Mouse (Mus musculus) neural tube, embryonic 14.5 days (tissue): ENCODE results near the gene Lrrc74a. TPM values are rescaled to one million over a fixed set of nuclear protein-coding genes. Genes with fewer than 3 reads are reported as not detected.

ENCODE experiments used
- ATAC-seq: fragments of 200-750 bp; cut with Nextera tagmentation; 2 replicates; pipeline ENCODE4 v1.8.0; 2017; ENCODE audit warnings: low read depth, mild to moderate bottlenecking, moderate TSS enrichment, moderate library complexity
- H3K27ac ChIP-seq: fragments of 300-500 bp; sonication (generic); 2 replicates; pipeline ENCODE4 v1.5.1; 2014; ENCODE audit warnings: low read depth, mild to moderate bottlenecking, control low read depth, low read length, moderate library complexity, mixed read lengths
- H3K27me3 ChIP-seq: fragments of 300-500 bp; sonication (generic); 2 replicates; pipeline ENCODE4 v1.6.1; 2014; ENCODE audit warnings: low read length; ENCODE audit not compliant: control insufficient read depth, insufficient read depth
- H3K36me3 ChIP-seq: fragments of 300-500 bp; sonication (generic); 2 replicates; pipeline ENCODE4 v1.6.1; 2014; ENCODE audit warnings: low read length, mixed read lengths; ENCODE audit not compliant: control insufficient read depth, insufficient read depth
- H3K4me1 ChIP-seq: fragments of 300-500 bp; sonication (generic); 2 replicates; pipeline ENCODE4 v1.6.1; 2014; ENCODE audit warnings: low read length; ENCODE audit not compliant: control insufficient read depth, insufficient read depth
- H3K4me2 ChIP-seq: fragments of 300-500 bp; sonication (generic); 2 replicates; pipeline ENCODE4 v1.6.1; 2014; ENCODE audit warnings: mild to moderate bottlenecking, low read depth, low read length, control low read depth
- H3K4me3 ChIP-seq: fragments of 300-500 bp; sonication (generic); 2 replicates; pipeline ENCODE4 v1.5.1; 2014; ENCODE audit warnings: low read depth, low read length, control low read depth, mixed read lengths
- H3K9ac ChIP-seq: fragments of 300-500 bp; sonication (generic); replicated peaks from 2 replicates; pipeline ENCODE4 v1.6.1; 2014; ENCODE audit warnings: low read depth, mild to moderate bottlenecking, control low read depth, low read length, mixed read lengths
- H3K9me3 ChIP-seq: fragments of 300-500 bp; sonication (generic); 2 replicates; pipeline ENCODE4 v1.6.1; 2016; ENCODE audit warnings: low read length; ENCODE audit not compliant: control insufficient read depth
- WGBS: fragments of 180-500 bp; shearing (Covaris S2); extraction: QIAGEN DNeasy Blood & Tissue Kit; methylation state at CpG from one replicate; pipeline ENCODE4 v1.1.7; 2014; 5-methylcytosine and 5-hydroxymethylcytosine counted together
- polyA plus RNA-seq: library from polyadenylated mRNA; unstranded; fragments of >200 nt; fragmentation: Nextera tagmentation; extraction: Ambion mirVana; gene quantifications from 2 replicates; pipeline ENCODE4 v1.2.1, GENCODE M21; 2014

The Lrrc74a gene
- polyA plus RNA-seq, 1 experiment from 2014 or later, result not detected

- no peaks in the 10 kb centered on the region for H3K27me3 ChIP-seq
- H3K27ac ChIP-seq, result no peak overlapping the region
- H3K36me3 ChIP-seq, result no peaks in the 10 kb centered on the region
- no peaks in the 10 kb centered on the region for H3K9me3 ChIP-seq
- no peak overlapping the region for H3K4me3 ChIP-seq
- ATAC-seq, result no peak
- H3K4me1 ChIP-seq, result peaks cover 5% of the 10 kb centered on the region
- H3K9ac ChIP-seq, result no peak overlapping the region
- 33% methylated on average over 2 of the region's 2 CpGs for WGBS
- H3K4me2 ChIP-seq, result no peak overlapping the region
Observed at GRCm38 (mm10) chr12:86790849-86791127, 56.6 kb downstream of the Lrrc74a start.

- Histone ChIP-seq H3K27me3 (no peaks in the 10 kb centered on the region), H3K27ac (no peak overlapping the region), H3K4me2 (no peak overlapping the region), H3K9me3 (no peaks in the 10 kb centered on the region), H3K9ac (no peak overlapping the region), H3K4me3 (no peak overlapping the region), H3K36me3 (no peaks in the 10 kb centered on the region), H3K4me1 (peaks cover 5% of the 10 kb centered on the region)
- 88% methylated on average over 2 of the region's 2 CpGs for WGBS
- ATAC-seq, result no peak
Observed at GRCm38 (mm10) chr12:86791987-86792386, 57.8 kb downstream of the Lrrc74a start.

GRCm38 (mm10) chr12:86793830-86794229, 59.7 kb downstream of the Lrrc74a start:
- 37% methylated on average over 3 of the region's 3 CpGs for WGBS
- Histone ChIP-seq H3K4me3 (no peak overlapping the region), H3K27ac (no peak overlapping the region), H3K9ac (no peak overlapping the region), H3K4me2 (no peak overlapping the region), H3K27me3 (no peaks in the 10 kb centered on the region), H3K36me3 (no peaks in the 10 kb centered on the region), H3K9me3 (no peaks in the 10 kb centered on the region), H3K4me1 (peaks cover 6% of the 10 kb centered on the region)
- ATAC-seq, result no peak

GRCm38 (mm10) chr12:86794331-86794730, 60.2 kb downstream of the Lrrc74a start:
- Histone ChIP-seq H3K27ac (no peak overlapping the region), H3K36me3 (no peaks in the 10 kb centered on the region), H3K9me3 (no peaks in the 10 kb centered on the region), H3K27me3 (no peaks in the 10 kb centered on the region), H3K4me1 (peaks cover 11% of the 10 kb centered on the region), H3K4me2 (no peak overlapping the region), H3K4me3 (no peak overlapping the region), H3K9ac (no peak overlapping the region)
- WGBS, result 88% methylated on average over 11 of the region's 11 CpGs
- ATAC-seq, result no peak

- 0 out of 2 replicates have a peak overlapping the region, but pooled peaks have one; percentile 28 for H3K27ac ChIP-seq
- no peak overlapping the region for H3K9ac ChIP-seq
- no peak overlapping the region for H3K4me3 ChIP-seq
- no peaks in the 10 kb centered on the region for H3K36me3 ChIP-seq
- H3K4me1 ChIP-seq, result peaks cover 13% of the 10 kb centered on the region
- 58% methylated on average over 7 of the region's 7 CpGs for WGBS
- H3K27me3 ChIP-seq, result no peaks in the 10 kb centered on the region
- peak; percentile 57; the same call in 1 of the 2 replicates for ATAC-seq
- H3K9me3 ChIP-seq, result no peaks in the 10 kb centered on the region
- H3K4me2 ChIP-seq, result no peak overlapping the region
Observed at GRCm38 (mm10) chr12:86795076-86795837, 61.1 kb downstream of the Lrrc74a start.

GRCm38 (mm10) chr12:86795838-86796232, 61.7 kb downstream of the Lrrc74a start:
- Histone ChIP-seq H3K4me3 (no peak overlapping the region), H3K9me3 (no peaks in the 10 kb centered on the region), H3K27me3 (no peaks in the 10 kb centered on the region), H3K36me3 (no peaks in the 10 kb centered on the region), H3K4me1 (peaks cover 17% of the 10 kb centered on the region), H3K4me2 (no peak overlapping the region), H3K27ac (0 out of 2 replicates have a peak overlapping the region, but pooled peaks have one; percentile 28), H3K9ac (no peak overlapping the region)
- 4% methylated on average over 4 of the region's 4 CpGs for WGBS
- peak; percentile 42; the same call in 1 of the 2 replicates for ATAC-seq

GRCm38 (mm10) chr12:86796351-86796750, 62.2 kb downstream of the Lrrc74a start:
- 0 out of 2 replicates have a peak, but pooled peaks have one; percentile 0 for ATAC-seq
- peaks cover 23% of the 10 kb centered on the region for H3K4me1 ChIP-seq
- no peak overlapping the region for H3K4me3 ChIP-seq
- H3K4me2 ChIP-seq, result no peak overlapping the region
- H3K9me3 ChIP-seq, result no peaks in the 10 kb centered on the region
- no peaks in the 10 kb centered on the region for H3K27me3 ChIP-seq
- WGBS, result 84% methylated on average over 3 of the region's 3 CpGs
- H3K27ac ChIP-seq, result no peak overlapping the region
- H3K9ac ChIP-seq, result no peak overlapping the region
- H3K36me3 ChIP-seq, result no peaks in the 10 kb centered on the region

- peak overlapping the region; percentile 39; the same call in 1 of the 2 replicates for H3K27ac ChIP-seq
- no peaks in the 10 kb centered on the region for H3K27me3 ChIP-seq
- no peak overlapping the region for H3K4me2 ChIP-seq
- H3K4me3 ChIP-seq, result no peak overlapping the region
- H3K36me3 ChIP-seq, result no peaks in the 10 kb centered on the region
- H3K9ac ChIP-seq, result no peak overlapping the region
- ATAC-seq, result no peak
- H3K9me3 ChIP-seq, result no peaks in the 10 kb centered on the region
- WGBS, result 84% methylated on average over 4 of the region's 4 CpGs
- H3K4me1 ChIP-seq, result peaks cover 37% of the 10 kb centered on the region
Observed at GRCm38 (mm10) chr12:86797771-86798170, 63.6 kb downstream of the Lrrc74a start.

- H3K9me3 ChIP-seq, result no peaks in the 10 kb centered on the region
- H3K27ac ChIP-seq, result peak overlapping the region; percentile 90
- peak overlapping the region; percentile 35 for H3K4me2 ChIP-seq
- no peak overlapping the region for H3K4me3 ChIP-seq
- ATAC-seq, result peak; percentile 16; the same call in 1 of the 2 replicates
- WGBS, result 12% methylated on average over 14 of the region's 14 CpGs
- H3K9ac ChIP-seq, result peak overlapping the region; percentile 42; the same call in 1 of the 2 replicates
- no peaks in the 10 kb centered on the region for H3K36me3 ChIP-seq
- H3K4me1 ChIP-seq, result peaks cover 48% of the 10 kb centered on the region
- H3K27me3 ChIP-seq, result no peaks in the 10 kb centered on the region
Observed at GRCm38 (mm10) chr12:86798773-86799540, 64.8 kb downstream of the Lrrc74a start.
